Comparison of ENCODE assay signal across 9 mouse cellular contexts in genomic region chr11:88873667-88874030, GRCm38 (mm10). TPM values are rescaled to one million over a fixed set of nuclear protein-coding genes. Genes with fewer than 3 reads are reported as not detected.
A peak's percentile ranks its signal among the peaks of the same experiment; 100 is the strongest.
DNase-seq lines count a peak whose midpoint lies in the region; ATAC-seq lines count a peak whose summit lies in the region.
"Had no signal": no experiment of that assay in that cellular context is flagged by ENCODE, and none has a peak within 500 bp of the region (broad histone marks: within the 10 kb centered on the region; RNA-seq: fewer than 3 reads in every experiment).

No protein-coding gene starts in this region.

- no peaks in the 10 kb centered on the region for H3K36me3 ChIP-seq in embryonic facial prominence, embryonic 11.5 days (replicated peaks; ENCODE audit: control insufficient read depth, insufficient read depth, low read depth, low read length)
- no peaks in the 10 kb centered on the region for H3K36me3 ChIP-seq in hindbrain, embryonic 13.5 days
- no peaks in the 10 kb centered on the region for H3K36me3 ChIP-seq in midbrain, embryonic 15.5 days (replicated peaks)

- no peaks in the 10 kb centered on the region for H3K4me1 ChIP-seq in embryonic facial prominence, embryonic 11.5 days (ENCODE audit: control insufficient read depth, insufficient read depth, low read length)
- peaks cover 9% of the 10 kb centered on the region for H3K4me1 ChIP-seq in hindbrain, embryonic 13.5 days (replicated peaks)
- peaks cover 9% of the 10 kb centered on the region for H3K4me1 ChIP-seq in midbrain, embryonic 15.5 days

- peak overlapping the region; percentile 55 for H3K4me2 ChIP-seq in embryonic facial prominence, embryonic 11.5 days (ENCODE audit: low read depth, low read length)
- peak overlapping the region; percentile 57 for H3K4me2 ChIP-seq in hindbrain, embryonic 13.5 days
- peak overlapping the region; percentile 65 for H3K4me2 ChIP-seq in midbrain, embryonic 15.5 days

- H3K27me3 ChIP-seq in embryonic facial prominence, embryonic 11.5 days (ENCODE audit: control insufficient read depth, insufficient read depth, low read length): peaks cover 3% of the 10 kb centered on the region; the same call in 1 of the 2 replicates
- H3K27me3 ChIP-seq in hindbrain, embryonic 13.5 days: peaks cover 44% of the 10 kb centered on the region
- peaks cover 3% of the 10 kb centered on the region; the same call in 1 of the 2 replicates for H3K27me3 ChIP-seq in midbrain, embryonic 15.5 days (replicated peaks)

- no peaks in the 10 kb centered on the region for H3K9me3 ChIP-seq in embryonic facial prominence, embryonic 11.5 days (replicated peaks; ENCODE audit: control insufficient read depth, low read length)
- no peaks in the 10 kb centered on the region for H3K9me3 ChIP-seq in hindbrain, embryonic 13.5 days
- H3K9me3 ChIP-seq in midbrain, embryonic 15.5 days: no peaks in the 10 kb centered on the region

- peak; percentile 46 to 65 for DNase-seq in left cerebral cortex, postnatal 14 days (ENCODE audit: low spot score in 2 of 2)
- no peak for DNase-seq in left cerebral cortex, adult 8-10 months (ENCODE audit: low spot score in 2 of 2)
- no peak for DNase-seq in embryonic facial prominence, embryonic 11.5 days (ENCODE audit: low spot score)
- DNase-seq in thymus, postnatal 4 days: no peak
- DNase-seq in adrenal gland, adult 18-20 months (ENCODE audit: low spot score in 2 of 2): no peak
- no peak for DNase-seq in right cerebral cortex, postnatal 25 days

- peak overlapping the region; percentile 23 for H3K4me3 ChIP-seq in embryonic facial prominence, embryonic 11.5 days (ENCODE audit: low read depth, low read length)
- H3K4me3 ChIP-seq in hindbrain, embryonic 13.5 days: peak overlapping the region; percentile 34
- H3K4me3 ChIP-seq in midbrain, embryonic 15.5 days: peak overlapping the region; percentile 34

- no peak for ATAC-seq in embryonic facial prominence, embryonic 11.5 days (replicated peaks; ENCODE audit: insufficient number of reproducible peaks, low FRiP score, low TSS enrichment, low read depth)
- ATAC-seq in hindbrain, embryonic 13.5 days (ENCODE audit: low FRiP score): no peak
- ATAC-seq in midbrain, embryonic 15.5 days (replicated peaks): no peak

- H3K9ac ChIP-seq in embryonic facial prominence, embryonic 11.5 days (replicated peaks; ENCODE audit: low read length): peak overlapping the region; percentile 41; the same call in 1 of the 2 replicates
- peak overlapping the region; percentile 26 for H3K9ac ChIP-seq in hindbrain, embryonic 13.5 days
- H3K9ac ChIP-seq in midbrain, embryonic 15.5 days: peak overlapping the region; percentile 40

- intact Hi-C loops in left cerebral cortex, postnatal 14 days (cut with DNase I): no loop called here

- 3% methylated on average over 10 of the region's 10 CpGs for WGBS in embryonic facial prominence, embryonic 11.5 days
- WGBS in hindbrain, embryonic 13.5 days: 3% methylated on average over 10 of the region's 10 CpGs
- 1% methylated on average over 10 of the region's 10 CpGs for WGBS in midbrain, embryonic 15.5 days

- H3K27ac ChIP-seq in embryonic facial prominence, embryonic 11.5 days (replicated peaks; ENCODE audit: low read depth, low read length): no peak overlapping the region
- no peak overlapping the region for H3K27ac ChIP-seq in hindbrain, embryonic 13.5 days
- H3K27ac ChIP-seq in midbrain, embryonic 15.5 days: no peak overlapping the region
- H3K27ac ChIP-seq: macrophage had no signal

RNA-seq across cellular contexts. Expression of gene Akap1, which starts 9.3 kb away (rescaled TPM):
- total RNA-seq in left cerebral cortex, postnatal 14 days (2021): 10 to 100 TPM; 38.4 to 40.3 TPM
- 10 to 100 TPM; 41.6 to 46.5 (median 43.0) TPM for total RNA-seq in left cerebral cortex, adult 8-10 months (2022)
- 9.6 and 12.3 TPM in 2 replicates for polyA plus RNA-seq in embryonic facial prominence, embryonic 11.5 days (2014; fragmentation: Nextera tagmentation; extraction: Ambion mirVana)
- 26.9 and 28.6 TPM in 2 replicates for polyA plus RNA-seq in hindbrain, embryonic 13.5 days (2015; fragmentation: Nextera tagmentation; extraction: Ambion mirVana)
- 34.9 and 35.4 TPM in 2 replicates for polyA plus RNA-seq in midbrain, embryonic 15.5 days (2015; fragmentation: Nextera tagmentation; extraction: Ambion mirVana)
- 100 to 1,000 TPM; 107 to 121 TPM for total RNA-seq in adrenal gland, adult 18-20 months (2021)

Comparison
In these comparisons a context has a peak if more than half of its experiments do, and no peak if none do; other contexts are left out.
1. DNase-seq: peak in left cerebral cortex, postnatal 14 days (2 of 2); none in left cerebral cortex, adult 8-10 months (0 of 2), embryonic facial prominence, embryonic 11.5 days (single experiment), thymus, postnatal 4 days (single experiment), adrenal gland, adult 18-20 months (0 of 2) and right cerebral cortex, postnatal 25 days (single experiment).
2. Peak in every context shown above with its lines, with median percentiles within 50 percentile points of each other: H3K4me2 ChIP-seq, H3K4me3 ChIP-seq and H3K9ac ChIP-seq.